Mouse (Mus musculus) activated CD4-positive, CD25-positive, alpha-beta regulatory T cell, adult 4 months (primary cell): ENCODE results near the gene Fbxw2. TPM values are rescaled to one million over a fixed set of nuclear protein-coding genes. Genes with fewer than 3 reads are reported as not detected.
"Not testable (repeated sequence)": the region's sequence is repeated elsewhere in the genome, so short reads cannot be mapped to it uniquely, and the experiment has no call there.

Source experiments
- ATAC-seq: one replicate; pipeline ENCODE4 v1.8.0; 2017
- polyA plus RNA-seq, 2 experiments: library from polyadenylated mRNA; unstranded; fragments of 100-300 nt; shearing (Covaris generic); gene quantifications; one replicate each; pipeline ENCODE4 v1.2.1; 2017

Fbxw2 gene
- polyA plus RNA-seq, 2 experiments from 2014 or later, result 69.1 to 87.0 TPM

DNA sequence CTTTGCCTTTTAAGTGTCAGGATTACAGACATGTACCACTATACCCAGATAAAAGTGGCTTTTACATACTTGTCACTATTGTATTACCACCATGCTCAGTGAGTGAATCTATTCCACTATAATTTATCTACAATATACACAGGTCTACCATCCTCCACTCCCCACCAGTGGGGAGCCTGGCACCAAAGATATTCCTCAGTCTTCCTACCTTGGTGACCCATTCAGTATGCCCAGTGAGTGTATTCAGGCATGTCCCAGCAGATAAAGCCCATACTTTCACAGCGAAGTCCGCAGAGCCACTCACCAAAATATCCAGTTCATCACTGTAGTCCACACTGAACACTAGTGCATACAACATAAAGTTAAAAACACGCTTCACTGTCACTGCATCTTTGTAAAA, 15.3 kb downstream of the Fbxw2 start:
- no peak for ATAC-seq

DNA sequence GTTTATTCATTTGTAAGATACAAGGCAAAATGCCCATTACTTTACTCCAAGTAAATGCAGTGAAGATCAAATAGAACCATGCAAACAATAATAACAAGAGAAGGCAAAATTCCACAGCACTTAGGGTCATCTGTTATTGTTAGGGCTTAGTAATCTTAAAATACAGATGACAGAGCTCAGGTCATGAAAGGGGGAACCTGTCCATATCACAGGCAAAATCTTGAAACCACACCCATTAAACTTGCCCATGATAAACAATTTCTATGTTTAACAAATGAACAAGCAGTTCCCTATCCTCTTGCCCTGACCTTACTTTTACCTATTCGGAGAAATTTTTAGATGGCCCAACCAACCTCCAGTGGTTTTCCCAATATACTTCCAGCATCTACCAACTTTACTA, 16.5 kb downstream of the Fbxw2 start:
- ATAC-seq, result no peak

DNA sequence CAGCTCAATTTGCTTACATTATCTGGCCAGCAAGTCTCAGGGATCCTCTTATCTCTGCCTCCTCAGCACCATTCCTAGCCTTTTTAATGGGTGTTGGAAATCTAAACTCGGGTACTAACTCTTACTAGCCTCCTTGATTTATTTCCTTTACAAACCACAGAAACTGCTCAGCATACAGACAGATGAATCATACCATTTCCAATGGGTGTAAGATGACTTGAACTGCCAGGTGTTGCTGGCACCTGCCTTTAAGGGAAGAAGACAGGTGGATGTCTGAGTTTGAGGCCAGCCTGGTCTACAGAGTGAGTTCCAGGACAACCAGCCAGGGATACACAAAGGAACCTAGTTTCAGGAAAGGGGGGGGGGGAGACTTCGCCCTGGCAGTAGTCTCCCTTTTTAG, 18.1 kb downstream of the Fbxw2 start:
- no peak for ATAC-seq

DNA sequence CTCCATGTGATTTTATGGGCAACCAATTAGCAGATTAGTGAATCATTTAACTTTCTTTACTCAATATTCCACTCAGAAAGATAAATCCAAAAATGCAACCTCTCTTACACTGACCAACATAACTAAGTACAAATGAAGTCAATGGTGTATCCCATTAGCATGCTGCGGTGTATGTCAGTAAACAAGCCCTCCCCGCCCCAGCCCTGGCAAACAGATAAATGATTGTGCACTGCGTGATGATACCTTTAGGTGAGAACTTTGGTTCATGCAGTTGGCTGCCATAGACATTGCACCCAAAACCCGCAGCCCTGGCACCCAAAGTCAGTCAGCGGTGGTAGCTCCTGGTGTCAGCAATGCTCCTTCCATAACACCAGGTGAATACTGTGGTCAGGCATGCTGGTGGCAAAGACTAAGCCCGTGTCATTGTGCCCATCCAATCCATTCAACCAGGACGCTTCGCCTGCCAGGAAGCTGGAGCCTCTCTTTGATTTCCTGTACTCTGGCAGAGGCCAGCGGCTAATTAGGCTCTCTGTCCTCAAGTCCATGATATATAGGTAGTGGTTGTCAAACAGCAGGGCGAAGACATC, 20.7 kb downstream of the Fbxw2 start:
- ATAC-seq, result no peak

DNA sequence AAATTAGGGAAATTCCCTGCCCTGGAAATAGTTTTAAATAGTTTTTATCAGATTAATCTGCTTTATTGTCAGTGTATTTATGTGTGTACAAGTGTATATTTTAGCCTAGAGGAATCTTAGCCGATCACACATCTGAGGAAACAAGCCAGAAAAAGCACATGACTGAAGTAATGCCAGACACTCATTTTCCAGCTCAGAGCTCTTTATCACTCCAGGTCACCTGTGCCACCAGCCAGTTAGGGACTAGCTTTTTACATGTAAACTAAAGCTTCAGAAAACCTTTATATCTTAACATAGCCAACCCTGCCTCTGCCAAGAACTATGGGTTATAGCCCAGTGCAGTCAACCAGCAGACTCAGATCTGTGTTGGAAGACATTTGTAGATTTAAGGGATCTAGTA, 21.3 kb downstream of the Fbxw2 start:
- ATAC-seq, result no peak

DNA sequence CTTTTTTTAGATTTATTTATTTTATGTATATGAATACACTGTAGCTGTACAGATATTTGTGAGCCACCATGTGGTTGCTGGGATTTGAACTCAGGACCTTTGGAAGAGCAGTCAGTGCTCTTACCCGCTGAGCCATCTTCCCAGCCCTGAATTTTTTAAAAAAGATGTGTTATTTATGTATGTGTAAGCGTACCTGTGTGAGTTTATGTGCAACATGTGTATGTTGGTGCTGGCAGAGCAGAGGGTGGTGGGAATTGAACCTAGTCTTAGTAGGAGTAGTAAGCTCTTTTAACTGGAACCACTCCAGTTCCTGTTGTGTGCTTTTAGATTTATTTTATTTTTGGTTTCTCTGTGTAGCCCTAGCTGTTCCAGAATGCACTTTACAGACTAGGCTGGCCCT, 21.9 kb downstream of the Fbxw2 start:
- ATAC-seq, result no peak

DNA sequence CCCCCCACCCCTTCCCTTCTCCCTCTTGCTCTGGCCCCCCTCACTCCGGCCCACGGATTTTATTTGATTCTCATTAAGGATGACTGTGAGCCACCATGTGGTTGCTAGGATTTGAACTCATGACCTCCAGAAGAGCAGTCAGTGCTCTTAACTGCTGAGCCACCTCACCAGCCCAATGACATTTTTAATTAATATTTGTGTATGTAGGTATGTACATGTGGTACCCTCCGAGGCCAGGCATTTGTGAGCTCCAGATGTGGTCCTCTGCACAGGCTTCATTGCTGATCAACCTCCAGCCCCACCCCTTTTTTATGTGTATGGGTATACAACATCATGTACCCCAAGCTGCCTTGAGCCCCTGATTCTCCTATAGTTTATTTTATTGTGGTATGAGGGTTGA, 22.4 kb downstream of the Fbxw2 start:
- ATAC-seq, result no peak

DNA sequence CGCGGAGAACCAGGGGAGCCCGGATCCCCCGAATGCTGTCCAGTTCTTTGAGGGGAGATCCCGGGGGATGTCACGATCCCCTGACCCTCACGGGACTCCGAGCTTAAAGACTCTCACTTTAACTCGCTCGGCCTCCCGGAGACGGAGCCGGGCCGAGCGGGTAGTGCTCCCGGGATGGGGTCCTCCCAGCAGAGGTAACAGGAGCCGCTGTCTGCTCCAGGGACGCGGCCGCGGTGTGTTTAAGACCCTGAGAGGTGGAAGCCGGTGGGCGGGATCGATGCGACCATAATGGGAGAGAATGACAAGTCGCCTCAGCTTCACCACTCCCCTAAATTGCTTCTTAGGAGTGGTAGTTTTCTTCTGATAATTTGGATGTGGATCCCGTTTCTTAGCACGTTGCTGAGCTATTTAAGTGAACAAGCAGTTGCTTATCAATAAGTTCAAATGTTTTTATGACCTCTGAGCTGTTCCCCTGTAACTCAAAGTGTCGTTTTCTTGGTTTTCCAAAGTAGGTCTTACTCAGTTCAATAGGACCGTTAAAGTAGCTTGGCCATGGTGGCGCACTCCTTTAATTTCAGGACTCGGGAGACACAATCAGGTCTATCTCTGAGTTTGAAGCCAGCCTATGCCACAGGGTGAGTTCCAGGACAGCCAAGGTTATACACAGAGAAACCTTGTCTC, 23.4 kb downstream of the Fbxw2 start:
- ATAC-seq, result peak; percentile 4

DNA sequence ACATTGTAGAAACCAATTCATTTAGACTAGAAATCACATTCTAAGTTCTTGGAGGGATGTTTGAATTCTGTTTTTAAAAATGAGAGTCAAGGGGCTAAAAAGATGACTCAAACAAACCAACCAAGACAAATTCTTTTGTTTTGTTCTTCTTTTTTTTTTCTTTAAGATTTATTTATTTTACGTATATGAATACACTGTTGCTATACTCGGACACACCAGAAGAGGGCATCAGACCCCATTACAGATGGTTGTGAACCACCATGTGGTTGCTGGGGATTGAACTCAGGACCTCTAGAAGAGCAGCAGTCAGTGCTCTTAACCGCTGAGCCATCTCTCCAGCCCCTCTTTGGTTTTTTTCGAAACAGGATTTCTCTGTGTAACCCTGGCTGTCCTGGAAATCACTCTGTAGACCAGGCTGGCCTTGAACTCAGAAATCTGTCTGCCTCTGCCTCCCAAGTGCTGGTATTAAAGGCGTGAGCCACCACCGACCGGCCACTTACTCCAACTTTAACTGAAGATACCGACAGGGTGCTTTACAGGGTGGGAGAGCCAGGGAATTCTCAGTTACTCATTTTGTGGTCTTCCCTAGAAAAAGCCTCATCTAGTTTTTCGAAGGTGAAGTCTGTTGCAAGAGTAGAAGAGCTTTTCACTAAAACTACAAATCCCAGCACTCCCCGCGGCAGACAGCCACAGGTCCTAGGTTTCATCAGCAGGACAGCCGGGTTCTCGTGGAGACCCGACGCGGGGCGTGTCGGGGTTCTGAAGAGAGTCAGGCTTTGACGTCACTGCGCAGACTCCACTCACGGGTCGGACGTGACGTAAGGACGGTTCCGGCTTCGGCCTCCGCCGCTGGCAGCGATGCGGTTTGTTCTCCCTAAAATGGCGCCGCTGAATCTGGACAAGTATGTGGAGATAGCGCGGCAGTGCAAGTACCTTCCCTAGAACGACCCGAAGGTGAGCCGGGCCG, 24.3 kb downstream of the Fbxw2 start:
- peak; percentile 92 for ATAC-seq

DNA sequence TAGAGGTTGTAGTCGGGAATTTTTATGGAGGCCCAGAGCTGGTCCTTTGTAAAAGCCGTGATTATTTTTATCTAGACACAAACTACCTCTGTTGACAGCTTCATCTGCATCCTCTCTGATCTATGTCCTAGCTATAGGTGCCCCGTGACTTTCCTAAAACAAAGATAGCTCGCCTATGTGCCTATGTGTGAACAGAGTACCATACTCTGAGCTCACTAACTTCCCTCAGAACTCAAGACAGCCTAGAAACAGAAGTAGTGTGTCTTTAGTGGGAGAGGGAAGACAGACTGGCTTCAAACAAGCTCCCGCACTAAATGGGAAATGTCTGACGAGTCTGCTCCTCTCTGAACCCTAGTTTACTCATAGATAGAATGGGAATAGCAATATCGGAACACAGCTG, 25.7 kb downstream of the Fbxw2 start:
- ATAC-seq, result no peak

DNA sequence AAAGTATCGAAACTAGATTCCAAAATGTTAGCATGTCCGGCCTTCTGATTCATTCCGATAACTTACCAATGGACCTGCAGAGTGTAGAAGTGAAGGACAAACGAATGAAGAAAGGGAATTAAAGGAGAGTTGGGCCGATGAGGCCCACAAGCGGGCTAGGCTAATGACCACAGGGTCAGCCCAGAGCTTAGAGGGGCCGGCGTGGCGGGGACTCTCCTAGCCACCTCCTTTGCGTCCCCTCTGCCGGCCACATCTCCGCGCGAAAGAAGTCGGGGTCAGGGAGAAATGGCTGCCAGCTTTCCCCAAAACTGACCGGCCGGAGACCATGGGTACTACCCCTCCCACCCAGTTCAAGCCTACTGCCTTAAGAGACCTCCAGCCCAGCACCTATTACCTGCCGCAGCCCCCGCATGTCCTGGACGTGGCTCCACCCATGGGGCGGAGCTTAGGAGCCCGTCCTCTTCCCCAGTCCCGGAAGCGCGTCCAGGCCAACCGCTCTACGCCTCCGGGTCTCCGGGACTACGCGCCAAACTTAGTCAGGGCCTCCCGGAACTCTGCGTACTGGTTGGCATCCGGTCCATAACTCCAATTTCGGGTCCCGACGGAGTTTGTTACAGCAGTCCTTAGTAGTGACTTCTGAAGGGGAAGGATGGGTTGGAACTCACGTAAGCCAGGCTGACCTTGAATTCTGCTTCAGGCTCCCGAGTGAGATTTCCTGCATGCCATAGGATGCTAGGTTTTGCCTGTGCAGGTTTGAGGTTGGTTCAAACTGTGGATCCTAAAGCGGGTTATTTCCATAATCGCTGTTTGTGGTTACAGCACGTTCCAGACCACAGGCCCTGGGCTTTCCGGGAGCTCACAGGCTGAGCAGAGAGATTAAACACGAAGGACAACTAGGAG, 26.5 kb downstream of the Fbxw2 start, which contains the start of gene Rabepk:
Gene Rabepk, minus strand, starts transcription at position 556 of the 900 bp plus-strand sequence.
- peak; percentile 77 for ATAC-seq

DNA sequence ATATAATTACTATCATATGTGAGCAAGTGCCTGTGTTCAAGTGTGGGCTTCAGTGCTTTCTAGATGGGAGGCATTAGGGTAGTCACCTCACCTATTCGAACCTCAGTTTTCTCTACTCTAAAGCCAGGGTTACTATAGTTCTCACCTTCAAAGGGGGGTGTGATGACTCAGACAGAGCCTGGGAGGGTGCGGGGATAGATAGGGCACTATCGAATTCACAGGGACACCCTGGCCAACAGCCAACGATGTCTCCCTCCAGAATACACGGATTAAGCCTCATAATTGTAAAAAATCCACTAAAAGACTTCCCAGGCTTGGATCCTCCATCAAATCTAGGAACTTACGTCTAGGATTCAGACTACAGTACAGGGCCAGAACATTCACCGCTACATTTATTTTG, 30.7 kb downstream of the Fbxw2 start:
- no peak for ATAC-seq

DNA sequence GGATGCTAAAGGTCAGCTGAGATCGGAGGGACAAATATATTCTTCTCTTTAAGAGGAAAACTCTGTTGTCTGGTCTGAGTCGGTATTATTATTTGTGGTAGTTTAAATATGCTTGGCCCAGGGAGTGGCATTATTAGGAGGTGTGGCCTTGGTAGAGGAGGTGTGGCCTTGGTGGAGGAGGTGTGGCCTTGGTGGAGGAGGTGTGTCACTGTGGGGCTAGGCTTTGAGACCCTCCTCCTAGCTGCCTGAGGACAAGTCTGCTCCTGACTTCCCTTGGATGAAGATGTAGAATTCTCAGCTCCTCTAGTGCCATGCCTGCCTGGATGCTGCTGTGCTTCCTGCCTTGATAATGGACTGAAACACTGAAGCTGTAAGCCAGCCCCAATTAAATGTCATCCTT, 31.6 kb downstream of the Fbxw2 start:
- ATAC-seq, result no peak

DNA sequence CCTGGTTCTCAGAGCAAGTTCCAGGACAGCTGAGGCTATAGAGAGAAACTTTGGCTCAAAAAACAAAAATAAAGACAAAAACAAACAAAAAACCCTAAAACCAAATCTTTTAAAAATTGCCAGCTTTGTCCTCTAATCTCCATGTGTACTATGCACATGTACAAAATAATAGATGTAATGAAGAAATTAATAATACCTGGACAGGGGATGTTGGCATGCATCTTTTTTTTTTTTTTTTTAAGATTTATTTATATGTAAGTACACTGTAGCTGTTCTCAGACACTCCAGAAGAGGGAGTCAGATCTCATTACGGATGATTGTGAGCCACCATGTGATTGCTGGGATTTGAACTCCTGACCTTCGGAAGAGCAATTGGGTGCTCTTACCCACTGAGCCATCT, 33.6 kb downstream of the Fbxw2 start:
- not testable (repeated sequence) for ATAC-seq

DNA sequence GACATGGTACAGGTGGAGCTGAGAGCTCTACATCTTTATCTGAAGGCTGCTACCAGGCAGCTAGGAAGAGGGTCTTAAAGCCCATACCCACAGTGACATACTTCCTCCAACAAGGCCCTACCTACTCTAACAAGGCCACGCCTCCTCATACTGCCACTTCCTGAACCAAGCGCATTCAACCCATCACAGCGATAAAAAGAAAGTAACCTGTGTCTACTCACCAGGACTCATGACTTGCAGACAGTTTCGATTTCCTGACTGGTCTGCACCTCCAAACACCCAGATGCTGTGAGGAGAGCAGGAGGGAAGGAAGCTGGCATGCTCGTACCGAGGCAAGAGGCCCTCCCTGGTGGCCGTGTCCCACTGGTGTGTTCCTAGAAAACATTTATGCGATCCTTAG, 35.8 kb downstream of the Fbxw2 start:
- ATAC-seq, result peak; percentile 100

DNA sequence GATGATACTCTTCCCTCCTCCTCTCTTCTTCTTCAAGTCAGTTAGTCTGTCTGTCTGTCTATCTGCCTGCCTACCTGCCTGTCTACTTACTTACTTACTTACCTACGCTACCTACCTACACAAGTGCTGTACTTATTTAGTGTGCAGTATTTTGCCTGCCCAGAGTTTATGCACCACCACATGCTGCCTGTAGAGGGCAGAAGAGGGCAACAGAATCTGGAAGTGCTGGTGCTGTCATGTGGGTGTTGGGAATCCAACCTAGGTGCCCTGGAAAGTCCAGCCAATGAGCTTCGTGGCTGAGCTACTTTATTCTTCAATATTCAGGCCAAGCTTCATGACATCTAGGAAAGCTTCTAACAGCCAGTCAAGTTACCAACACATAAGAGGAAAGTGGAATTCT, 42.0 kb downstream of the Fbxw2 start:
- ATAC-seq, result peak; percentile 52

DNA sequence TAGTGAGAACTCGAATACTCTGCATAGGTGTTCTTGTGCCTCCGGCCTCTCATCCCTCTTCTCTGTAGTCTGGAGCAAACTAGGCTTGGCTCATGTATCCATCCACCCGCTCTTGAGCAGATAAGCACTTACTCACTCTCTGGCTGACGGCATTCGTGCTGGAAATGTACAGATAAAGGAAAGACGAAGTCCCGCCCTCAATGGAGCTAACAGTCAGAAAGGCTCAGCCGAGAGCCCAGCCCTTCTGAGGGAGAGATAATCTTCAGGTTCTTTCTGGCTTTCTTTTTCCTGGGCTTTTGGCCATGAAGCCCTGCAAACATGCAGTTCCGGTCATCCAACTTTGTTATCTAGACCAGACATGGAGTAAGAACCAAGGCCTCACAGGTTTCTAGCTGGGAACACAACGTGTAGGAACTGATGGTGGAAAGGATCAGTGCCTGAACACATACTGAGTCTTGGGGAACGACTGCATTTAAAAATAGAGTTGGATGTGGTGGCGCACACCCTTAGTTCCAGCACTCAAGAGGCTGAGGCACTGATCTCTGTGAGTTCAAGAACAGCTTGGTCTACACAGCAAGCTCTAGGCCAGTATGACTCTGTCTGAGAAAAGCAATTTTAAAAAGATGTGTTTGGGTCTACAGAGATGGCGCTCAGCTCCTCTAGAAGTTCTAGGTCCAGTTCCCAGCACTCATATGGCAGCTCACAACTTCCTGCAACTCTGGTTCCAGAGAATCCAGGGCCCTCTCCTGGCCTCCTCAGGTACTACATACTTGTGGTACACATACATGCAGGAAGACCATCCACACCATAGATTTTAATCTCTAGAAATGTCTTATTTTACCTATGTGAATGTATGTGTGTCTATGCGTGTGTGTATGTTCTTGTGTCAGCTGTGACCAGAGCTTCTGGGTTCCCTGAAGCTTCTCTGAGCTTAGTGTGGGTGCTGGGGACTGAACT, 42.8 kb downstream of the Fbxw2 start:
- ATAC-seq, result no peak

DNA sequence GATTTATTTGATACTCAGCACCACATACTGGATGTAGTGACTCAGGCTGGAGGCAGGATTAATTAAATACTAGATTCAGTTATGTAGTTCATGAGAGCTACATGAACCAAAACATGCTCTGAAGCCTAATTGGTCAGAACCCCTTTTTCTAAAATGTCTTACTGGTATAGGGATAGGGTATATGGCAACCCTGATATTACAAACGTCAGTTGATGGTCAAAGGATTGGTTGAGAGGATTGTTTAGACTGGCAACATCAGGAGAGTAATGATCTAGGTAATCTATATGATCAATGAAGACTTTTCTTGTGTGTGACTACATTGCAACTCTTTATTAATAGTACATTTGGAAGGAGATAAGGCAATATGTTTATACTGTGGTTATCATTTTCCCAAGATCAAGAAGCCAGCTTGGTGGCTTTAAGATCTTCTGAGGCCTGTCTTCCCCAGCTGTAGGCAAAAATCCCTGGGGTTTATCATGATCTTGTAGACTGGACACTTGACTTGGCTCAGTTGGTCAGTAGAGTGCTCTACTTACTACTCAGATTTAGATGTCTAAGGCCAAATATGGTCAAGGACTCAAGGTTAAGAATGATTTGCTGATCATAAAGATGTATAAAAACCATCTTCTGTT, 48.8 kb downstream of the Fbxw2 start:
- ATAC-seq, result no peak

DNA sequence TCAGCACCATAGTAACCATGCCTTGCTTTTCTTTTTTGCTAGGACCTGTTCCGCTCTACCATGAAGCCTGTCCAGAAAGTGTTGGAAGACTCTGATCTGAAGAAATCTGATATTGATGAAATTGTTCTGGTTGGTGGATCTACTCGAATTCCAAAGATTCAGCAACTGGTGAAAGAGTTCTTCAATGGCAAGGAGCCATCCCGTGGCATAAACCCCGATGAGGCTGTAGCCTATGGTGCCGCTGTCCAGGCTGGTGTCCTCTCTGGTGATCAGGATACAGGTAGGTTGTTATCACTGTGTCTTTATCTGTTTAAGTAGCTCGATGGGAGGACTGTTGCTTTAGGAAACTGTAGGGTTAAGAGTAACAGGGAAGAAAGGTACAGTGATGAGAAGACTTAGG, 51.6 kb downstream of the Fbxw2 start:
- ATAC-seq, result no peak

DNA sequence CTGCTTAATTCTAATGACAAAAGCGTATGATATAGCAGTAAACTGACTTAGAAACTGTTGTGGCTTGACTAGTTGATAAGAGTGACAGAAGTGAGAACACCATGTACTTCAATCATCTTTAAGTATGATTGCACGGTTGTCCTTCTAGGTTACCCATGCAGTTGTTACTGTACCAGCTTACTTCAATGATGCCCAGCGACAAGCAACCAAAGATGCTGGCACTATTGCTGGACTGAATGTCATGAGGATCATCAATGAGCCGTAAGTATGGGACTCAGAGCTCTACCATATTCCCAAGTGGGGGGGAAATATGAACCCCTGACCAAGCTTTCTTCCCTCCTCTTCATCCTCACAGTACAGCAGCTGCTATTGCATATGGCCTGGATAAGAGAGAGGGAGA, 52.4 kb downstream of the Fbxw2 start:
- no peak for ATAC-seq
